Mouse (Mus musculus) mouse trophoblast stem cell (cell line): ENCODE data around the gene Metrn.

Source experiments
- in situ Hi-C, 2 experiments: fragments of 300-500 bp; cut with MseI, MboI; formaldehyde crosslinking; loops; 2 replicates in 1 of 2; 3 replicates in 1 of 2; pipeline ENCODE4 v1.15.1; 2025

The Metrn gene

GRCm38 (mm10) chr17:25777948-25778347 lies 19.0 kb downstream of the Metrn start:
- in situ Hi-C loops = no loop called here

GRCm38 (mm10) chr17:25775318-25776062 lies 21.4 kb downstream of the Metrn start:
- in situ Hi-C loops = no loop called here

- in situ Hi-C loops = no loop called here
Measured at GRCm38 (mm10) chr17:25773549-25774120, 23.3 kb downstream of the Metrn start, which contains the start of gene Narfl. Narfl (plus strand) TSS chr17:25773776.

GRCm38 (mm10) chr17:25769331-25769730 lies 27.6 kb downstream of the Metrn start:
- in situ Hi-C loops = loop anchor here in 1 of 2 experiments (5.0 kb wide), 1 partner anchor 33 kb away; no protein-coding TSS in a partner anchor

- in situ Hi-C loops = loop anchor here in 1 of 2 experiments (5.0 kb wide), 1 partner anchor 36 kb away; no protein-coding TSS in a partner anchor
Measured at GRCm38 (mm10) chr17:25765886-25766285, 31.1 kb downstream of the Metrn start.

DNA sequence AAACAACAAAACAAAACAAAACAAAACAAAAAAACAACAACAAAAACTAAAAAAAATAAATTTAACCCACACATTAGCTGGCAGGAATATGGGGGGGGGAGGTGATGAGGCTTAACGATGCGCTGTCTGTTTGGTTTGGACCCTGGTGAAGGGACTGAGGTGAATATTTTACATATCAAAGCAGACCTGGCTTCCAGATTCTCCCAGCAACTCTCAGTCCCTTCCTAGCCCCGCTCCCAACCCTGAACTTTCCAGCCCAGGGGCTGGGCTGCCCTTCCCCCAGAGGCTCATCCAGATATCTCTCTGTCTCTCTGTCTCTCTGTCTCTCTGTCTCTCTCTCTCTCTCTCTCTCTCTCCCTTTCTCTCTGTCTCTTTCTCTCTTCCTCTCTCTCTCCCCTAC lies 34.3 kb downstream of the Metrn start:
- in situ Hi-C loops = no loop called here

DNA sequence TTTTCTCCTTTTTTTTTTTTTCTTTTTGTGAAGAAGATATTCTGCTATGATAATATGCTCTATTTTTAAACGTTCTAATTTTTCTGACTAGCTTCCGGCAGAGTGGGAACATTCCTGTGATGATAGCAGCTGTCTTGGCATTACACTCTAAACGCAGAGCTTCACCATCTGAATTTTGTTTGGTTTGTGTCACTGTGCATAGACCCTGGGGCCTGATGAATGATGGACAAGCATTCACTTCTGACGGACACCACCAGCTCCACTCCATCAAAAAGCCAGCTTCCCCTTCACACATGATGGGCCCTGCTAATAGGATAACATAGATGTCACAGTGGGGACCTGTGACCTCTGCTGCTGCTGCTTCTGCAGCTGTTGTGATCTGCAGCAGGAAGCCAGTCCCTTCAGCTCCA lies 35.4 kb downstream of the Metrn start:
- in situ Hi-C loops = no loop called here

- in situ Hi-C loops = no loop called here
Measured at GRCm38 (mm10) chr17:25760148-25760547, 36.8 kb downstream of the Metrn start.

DNA sequence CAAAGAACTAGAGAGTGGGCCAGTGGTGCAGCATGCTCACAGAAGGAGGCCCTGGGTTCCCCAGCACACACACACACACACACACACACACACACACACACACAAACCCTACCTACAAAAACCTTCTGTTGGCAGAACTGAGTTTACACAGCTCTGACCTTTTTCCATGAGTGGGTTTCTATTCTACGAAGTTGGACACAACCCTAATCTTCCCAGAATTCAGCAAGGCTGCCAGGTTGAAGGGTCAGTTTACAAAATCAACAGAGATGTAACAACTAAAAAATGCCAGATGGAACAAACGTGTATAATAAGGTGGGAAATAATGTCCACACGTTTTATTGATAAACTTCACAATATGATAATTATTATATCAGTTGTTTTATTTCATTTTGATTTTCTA lies 39.2 kb downstream of the Metrn start:
- in situ Hi-C loops = no loop called here

GRCm38 (mm10) chr17:25756378-25757242 lies 40.3 kb downstream of the Metrn start:
- in situ Hi-C loops = no loop called here

DNA sequence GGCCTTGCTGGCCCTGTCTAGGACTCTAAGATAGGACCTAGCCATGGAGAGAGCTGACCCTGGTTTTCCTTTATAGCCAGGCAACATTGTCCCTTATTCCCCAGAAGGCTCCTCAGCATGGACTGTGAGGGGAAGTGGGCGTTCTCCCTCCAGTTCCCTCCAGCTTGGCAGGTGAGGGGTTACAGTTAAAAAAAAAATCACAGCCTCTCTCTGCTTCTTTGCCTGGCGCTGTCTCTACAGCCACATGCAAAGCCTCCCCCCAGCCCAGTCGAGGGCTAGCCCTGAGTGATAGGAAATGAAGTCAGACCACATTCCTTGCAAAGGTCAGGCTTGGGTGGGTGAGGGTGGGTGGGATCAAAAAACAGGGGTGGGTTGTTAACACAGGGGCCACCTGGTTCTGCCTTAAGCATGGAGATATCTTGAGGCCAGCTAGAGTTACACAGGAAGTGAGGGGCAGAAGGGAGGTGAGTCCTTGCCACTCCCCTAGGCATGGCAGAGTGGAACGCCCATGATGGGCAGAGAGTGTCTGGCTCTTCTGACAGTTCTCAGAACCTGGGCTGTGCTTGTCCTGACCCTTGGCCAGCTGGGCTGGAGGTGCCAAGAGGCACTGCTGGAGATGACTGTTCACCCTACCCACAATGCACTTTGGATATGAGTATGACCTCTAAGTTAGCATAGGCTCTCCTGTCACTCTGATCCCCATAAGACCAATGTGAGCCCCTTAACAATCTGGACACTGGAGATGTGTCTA lies 41.1 kb downstream of the Metrn start:
- in situ Hi-C loops = no loop called here

- in situ Hi-C loops = no loop called here
Measured at GRCm38 (mm10) chr17:25755086-25755485, 41.9 kb downstream of the Metrn start.

DNA sequence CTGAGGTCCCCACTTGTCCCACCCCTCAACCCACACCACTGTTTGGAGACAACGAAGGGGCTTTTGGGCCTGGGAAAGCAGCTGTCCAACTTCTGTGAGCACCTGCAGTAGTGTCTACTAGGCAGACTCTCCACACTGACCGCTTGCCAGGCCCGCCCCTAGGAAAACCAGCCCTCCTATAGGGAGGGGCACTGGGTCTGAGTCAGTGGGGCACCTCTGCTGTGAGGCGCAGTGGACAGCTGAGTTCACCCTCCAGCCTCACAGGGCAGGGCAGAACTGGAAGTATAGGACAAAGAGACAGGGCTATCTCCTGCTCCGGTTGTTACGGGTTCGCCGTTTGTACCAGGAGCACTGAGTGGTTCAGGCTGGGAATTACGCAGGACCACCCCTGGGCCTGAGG lies 42.7 kb downstream of the Metrn start, which contains the start of gene Msln:
Gene Msln (minus strand): TSS at position 138 of the 400 bp plus-strand sequence.
- in situ Hi-C loops = no loop called here

DNA sequence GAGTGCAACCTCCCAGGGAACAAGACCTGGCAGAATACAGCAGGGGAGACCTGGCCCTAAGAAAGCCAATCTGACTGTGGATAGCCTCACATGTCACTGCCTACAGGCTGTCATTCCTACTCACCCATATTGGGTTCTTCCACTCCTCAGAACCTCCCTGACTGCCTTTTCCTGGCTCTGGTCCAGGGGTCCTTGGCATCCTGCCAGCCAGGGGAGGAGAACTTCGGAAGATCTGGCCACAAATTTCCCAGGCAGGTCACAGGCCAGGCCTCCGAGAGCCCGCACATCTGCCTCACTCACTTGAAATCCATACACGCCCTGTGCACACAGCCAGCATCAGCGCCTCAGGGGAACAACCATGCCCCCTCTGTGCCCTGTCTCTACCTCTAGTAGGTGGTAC lies 45.5 kb downstream of the Metrn start:
- in situ Hi-C loops = no loop called here

DNA sequence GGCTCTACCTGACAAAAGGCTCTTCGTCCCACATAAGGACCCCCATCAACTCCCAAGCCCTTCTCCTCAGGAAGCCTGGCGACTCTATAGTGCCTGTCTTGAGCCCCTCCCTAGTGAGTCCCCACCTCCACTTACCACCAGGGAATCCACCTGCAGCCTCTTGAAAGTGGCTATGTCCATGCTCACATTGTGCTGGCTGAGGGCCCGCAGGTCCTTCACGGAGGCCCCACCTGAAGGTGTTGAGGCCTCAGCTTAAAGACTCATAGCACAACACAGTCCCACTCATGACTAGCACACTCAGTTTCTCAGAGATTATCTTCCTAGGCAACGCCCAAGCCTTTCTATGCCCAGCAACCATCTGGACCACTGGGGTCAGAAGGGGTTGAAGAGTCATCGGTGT lies 47.6 kb downstream of the Metrn start:
- in situ Hi-C loops = no loop called here

DNA sequence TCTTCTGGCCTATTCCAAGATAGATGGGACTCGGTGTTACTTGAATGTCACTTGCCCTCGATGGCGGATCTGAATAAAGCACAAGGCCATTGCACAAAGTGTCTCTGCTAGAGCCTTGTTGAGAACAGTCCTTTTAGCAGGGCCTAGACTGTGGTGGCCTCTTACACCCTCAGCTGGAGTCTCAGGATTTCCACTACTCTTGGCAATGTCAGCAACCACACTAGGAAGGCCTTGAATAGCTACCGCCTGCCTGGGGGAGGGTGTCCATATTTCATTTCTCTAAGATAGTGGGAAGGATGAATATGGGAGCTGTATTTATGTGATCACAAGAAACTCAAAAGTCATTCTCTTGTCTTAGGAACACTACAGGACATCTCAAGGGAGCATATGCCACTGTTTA lies 48.7 kb downstream of the Metrn start:
- in situ Hi-C loops = no loop called here

- in situ Hi-C loops = no loop called here
Measured at GRCm38 (mm10) chr17:25744311-25744710, 52.6 kb downstream of the Metrn start.

DNA sequence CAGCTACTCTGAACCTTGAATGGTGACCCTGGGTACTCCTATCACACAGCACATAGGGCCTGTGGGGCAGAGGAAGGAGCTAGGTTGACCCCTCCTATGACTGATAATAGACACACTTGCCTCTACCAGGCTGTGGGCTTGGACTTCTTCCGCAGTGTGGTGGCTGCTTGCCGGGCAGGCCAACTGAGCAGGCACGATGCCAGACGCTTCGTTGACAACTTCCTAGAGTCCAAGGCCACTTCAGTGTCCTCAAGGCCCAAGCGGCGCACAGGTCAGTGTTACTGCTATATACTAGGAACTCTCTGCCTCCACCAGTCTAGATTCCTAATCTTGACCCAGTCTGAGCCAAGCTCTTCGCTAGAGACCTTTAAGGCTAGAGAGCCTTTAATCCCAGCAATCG lies 53.1 kb downstream of the Metrn start:
- in situ Hi-C loops = no loop called here
